Mouse (Mus musculus): ENCODE measurements at regions not wholly inside any gene's neighbourhood (a gene's known extent, or its start where the extent isn't known, plus 50 kb on each side); places are given as distances from the start of the nearest gene placed in this dataset.
A peak's percentile ranks its signal among the peaks of the same experiment; 100 is the strongest.

- no peaks in the 10 kb centered on the region for H3K36me3 ChIP-seq (ENCODE audit: control insufficient read depth, insufficient read depth)
- TF ChIP-seq CEBPB (IDR thresholded peaks at IDR 0.05; ENCODE audit: low read depth) (no peak), USF1 (IDR thresholded peaks at IDR 0.05; ENCODE audit: low read depth) (no peak), FOSL1 (IDR thresholded peaks at IDR 0.05; ENCODE audit: insufficient read depth, low read length, poor library complexity, severe bottlenecking) (no peak), MAX (IDR thresholded peaks at IDR 0.05) (no peak), CTCF (IDR thresholded peaks at IDR 0.05; ENCODE audit: control insufficient read depth, insufficient read depth, insufficient read length) (no peak), MYOG (IDR thresholded peaks at IDR 0.05; ENCODE audit: control insufficient read depth, extremely low read depth, insufficient read length) (no peak), MYOD1 (IDR thresholded peaks at IDR 0.05; ENCODE audit: control insufficient read depth, insufficient read length, low read depth) (no peak)
- no peak overlapping the region for H3ac ChIP-seq (ENCODE audit: control insufficient read depth, insufficient read length, low read depth)
- H3K27me3 ChIP-seq (ENCODE audit: control insufficient read depth, insufficient read depth, insufficient read length): no peaks in the 10 kb centered on the region
- H3K79me2 ChIP-seq (ENCODE audit: control insufficient read depth, insufficient read depth): no peaks in the 10 kb centered on the region
- H3K79me3 ChIP-seq (ENCODE audit: low read depth): no peaks in the 10 kb centered on the region
- H3K4me3 ChIP-seq (ENCODE audit: insufficient read depth, poor library complexity, severe bottlenecking): no peak overlapping the region
Measured at GRCm38 (mm10) chr6:94935706-94936105, 181.3 kb upstream of the Kbtbd8 start.

- H3K4me3 ChIP-seq (ENCODE audit: insufficient read depth, poor library complexity, severe bottlenecking): no peak overlapping the region
Measured at GRCm38 (mm10) chr6:94927811-94928210, 189.2 kb upstream of the Kbtbd8 start.

GRCm38 (mm10) chr6:94926652-94927211, 190.3 kb upstream of the Kbtbd8 start:
- Histone ChIP-seq H3K79me3 (ENCODE audit: low read depth) (no peaks in the 10 kb centered on the region), H3ac (ENCODE audit: control insufficient read depth, insufficient read length, low read depth) (no peak overlapping the region), H3K36me3 (ENCODE audit: control insufficient read depth, insufficient read depth) (no peaks in the 10 kb centered on the region), H3K27me3 (ENCODE audit: control insufficient read depth, insufficient read depth, insufficient read length) (no peaks in the 10 kb centered on the region), H3K4me3 (ENCODE audit: insufficient read depth, poor library complexity, severe bottlenecking) (no peak overlapping the region), H3K79me2 (ENCODE audit: control insufficient read depth, insufficient read depth) (no peaks in the 10 kb centered on the region)
- no peak for TF ChIP-seq MYOD1 (IDR thresholded peaks at IDR 0.05; ENCODE audit: control insufficient read depth, insufficient read length, low read depth)
- TF ChIP-seq FOSL1 (IDR thresholded peaks at IDR 0.05; ENCODE audit: insufficient read depth, low read length, poor library complexity, severe bottlenecking): no peak
- no peak for TF ChIP-seq CEBPB (IDR thresholded peaks at IDR 0.05; ENCODE audit: low read depth)
- no peak for TF ChIP-seq USF1 (IDR thresholded peaks at IDR 0.05; ENCODE audit: low read depth)
- no peak for TF ChIP-seq MAX (IDR thresholded peaks at IDR 0.05)
- no peak for TF ChIP-seq CTCF (IDR thresholded peaks at IDR 0.05; ENCODE audit: control insufficient read depth, insufficient read depth, insufficient read length)
- TF ChIP-seq MYOG (IDR thresholded peaks at IDR 0.05; ENCODE audit: control insufficient read depth, extremely low read depth, insufficient read length): no peak

More at GRCm38 (mm10) chr6:94927811-94928210, 189.2 kb upstream of the Kbtbd8 start:
- no peaks in the 10 kb centered on the region for H3K79me3 ChIP-seq (ENCODE audit: low read depth)
- H3K79me2 ChIP-seq (ENCODE audit: control insufficient read depth, insufficient read depth): no peaks in the 10 kb centered on the region
- H3ac ChIP-seq (ENCODE audit: control insufficient read depth, insufficient read length, low read depth): no peak overlapping the region
- TF ChIP-seq MAX (IDR thresholded peaks at IDR 0.05) (no peak), CTCF (IDR thresholded peaks at IDR 0.05; ENCODE audit: control insufficient read depth, insufficient read depth, insufficient read length) (no peak), USF1 (IDR thresholded peaks at IDR 0.05; ENCODE audit: low read depth) (no peak), CEBPB (IDR thresholded peaks at IDR 0.05; ENCODE audit: low read depth) (no peak), MYOG (IDR thresholded peaks at IDR 0.05; ENCODE audit: control insufficient read depth, extremely low read depth, insufficient read length) (no peak), MYOD1 (IDR thresholded peaks at IDR 0.05; ENCODE audit: control insufficient read depth, insufficient read length, low read depth) (no peak), FOSL1 (IDR thresholded peaks at IDR 0.05; ENCODE audit: insufficient read depth, low read length, poor library complexity, severe bottlenecking) (no peak)
- no peaks in the 10 kb centered on the region for H3K27me3 ChIP-seq (ENCODE audit: control insufficient read depth, insufficient read depth, insufficient read length)
- H3K36me3 ChIP-seq (ENCODE audit: control insufficient read depth, insufficient read depth): no peaks in the 10 kb centered on the region

GRCm38 (mm10) chr6:94925408-94925807, 191.6 kb upstream of the Kbtbd8 start:
- no peak overlapping the region for H3K4me3 ChIP-seq (ENCODE audit: insufficient read depth, poor library complexity, severe bottlenecking)
- no peaks in the 10 kb centered on the region for H3K79me3 ChIP-seq (ENCODE audit: low read depth)
- TF ChIP-seq CEBPB (IDR thresholded peaks at IDR 0.05; ENCODE audit: low read depth) (no peak), MYOD1 (IDR thresholded peaks at IDR 0.05; ENCODE audit: control insufficient read depth, insufficient read length, low read depth) (no peak), CTCF (IDR thresholded peaks at IDR 0.05; ENCODE audit: control insufficient read depth, insufficient read depth, insufficient read length) (no peak), MYOG (IDR thresholded peaks at IDR 0.05; ENCODE audit: control insufficient read depth, extremely low read depth, insufficient read length) (no peak), USF1 (IDR thresholded peaks at IDR 0.05; ENCODE audit: low read depth) (no peak), FOSL1 (IDR thresholded peaks at IDR 0.05; ENCODE audit: insufficient read depth, low read length, poor library complexity, severe bottlenecking) (no peak), MAX (IDR thresholded peaks at IDR 0.05) (no peak)
- no peak overlapping the region for H3ac ChIP-seq (ENCODE audit: control insufficient read depth, insufficient read length, low read depth)
- H3K79me2 ChIP-seq (ENCODE audit: control insufficient read depth, insufficient read depth): no peaks in the 10 kb centered on the region
- no peaks in the 10 kb centered on the region for H3K36me3 ChIP-seq (ENCODE audit: control insufficient read depth, insufficient read depth)
- H3K27me3 ChIP-seq (ENCODE audit: control insufficient read depth, insufficient read depth, insufficient read length): no peaks in the 10 kb centered on the region

DNA sequence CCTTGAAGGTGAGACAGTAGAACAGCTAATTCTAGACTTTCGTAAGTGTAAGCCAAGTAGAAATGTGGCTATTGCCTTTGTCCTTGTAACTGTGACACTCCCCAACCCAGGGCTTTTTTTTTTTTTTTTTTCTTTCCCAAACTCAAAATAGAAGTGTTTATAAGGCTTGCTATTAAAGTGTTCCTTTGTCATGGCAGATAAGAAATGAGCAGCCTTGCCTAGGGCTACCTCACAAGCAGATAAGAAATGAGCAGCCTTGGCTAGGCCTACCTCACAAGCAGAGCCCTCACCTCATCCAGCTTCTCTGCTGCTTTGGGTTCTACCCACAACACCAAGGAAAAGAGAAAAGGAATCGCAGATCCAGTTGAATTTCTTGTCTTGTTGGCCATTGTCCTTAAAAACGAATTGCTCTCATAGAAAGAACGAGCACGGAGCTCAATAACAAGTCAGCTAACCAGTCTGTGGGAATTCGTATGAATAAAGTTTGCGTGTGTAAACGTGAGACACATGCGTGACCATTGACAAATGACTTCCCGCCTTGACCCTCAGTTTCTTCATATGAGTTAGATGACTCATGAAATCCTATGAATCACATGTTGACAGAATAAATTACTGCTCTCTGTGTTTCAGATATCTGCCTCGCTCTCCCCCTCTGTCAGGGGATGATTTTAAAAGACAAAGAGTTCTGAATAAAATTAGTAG, 192.6 kb upstream of the Kbtbd8 start:
- TF ChIP-seq FOSL1 (IDR thresholded peaks at IDR 0.05; ENCODE audit: insufficient read depth, low read length, poor library complexity, severe bottlenecking) (peak; percentile 32), CTCF (IDR thresholded peaks at IDR 0.05; ENCODE audit: control insufficient read depth, insufficient read depth, insufficient read length) (no peak)
- Histone ChIP-seq H3K27me3 (ENCODE audit: control insufficient read depth, insufficient read depth, insufficient read length) (no peaks in the 10 kb centered on the region), H3K36me3 (ENCODE audit: control insufficient read depth, insufficient read depth) (no peaks in the 10 kb centered on the region), H3K79me2 (ENCODE audit: control insufficient read depth, insufficient read depth) (no peaks in the 10 kb centered on the region), H3K4me3 (ENCODE audit: insufficient read depth, poor library complexity, severe bottlenecking) (no peak overlapping the region), H3ac (ENCODE audit: control insufficient read depth, insufficient read length, low read depth) (no peak overlapping the region), H3K79me3 (ENCODE audit: low read depth) (no peaks in the 10 kb centered on the region)
